Mouse (Mus musculus): ENCODE measurements around the gene Hyal3. TPM values are rescaled to one million over a fixed set of nuclear protein-coding genes. Genes with fewer than 3 reads are reported as not detected.

The Hyal3 gene
- total and polyA plus RNA-seq, 2 experiments from 2014 or later, result 1.9 to 4.9 TPM

GRCm38 (mm10) chr9:107600745-107601144 is 20.1 kb downstream of the Hyal3 start:
- DNase-seq (ENCODE audit: low spot score) (no peak), ATAC-seq (no peak)
- no peak overlapping the region for H3K9ac ChIP-seq (replicated peaks; ENCODE audit: low read length)
- no peaks in the 10 kb centered on the region for H3K9me3 ChIP-seq (ENCODE audit: low read length)
- no peaks in the 10 kb centered on the region for H3K36me3 ChIP-seq (ENCODE audit: insufficient read depth, low read length)
- H3K4me1 ChIP-seq (ENCODE audit: insufficient read depth, low read length), result peaks cover 4% of the 10 kb centered on the region; the same call in 1 of the 2 replicates
- TF ChIP-seq CTCF (IDR thresholded peaks at IDR 0.05; ENCODE audit: low read depth), result peak; percentile 30; the same call in 1 of the 2 replicates
- WGBS, result 83% methylated on average over 12 of the region's 12 CpGs
- H3K4me2 ChIP-seq (ENCODE audit: low read depth, low read length), result no peak overlapping the region
- no peaks in the 10 kb centered on the region for H3K27me3 ChIP-seq (ENCODE audit: insufficient read depth, low read length)
- H3K27ac ChIP-seq, result no peak overlapping the region
- no peak overlapping the region for H3K4me3 ChIP-seq (ENCODE audit: low read length)

- ATAC-seq, result no peak
- no peak overlapping the region for H3K4me3 ChIP-seq (ENCODE audit: low read length)
- 90% methylated on average over 11 of the region's 11 CpGs for WGBS
- H3K27ac ChIP-seq, result no peak overlapping the region
- DNase-seq (ENCODE audit: low spot score), result no peak
- no peak for TF ChIP-seq CTCF (IDR thresholded peaks at IDR 0.05; ENCODE audit: low read depth)
- H3K4me2 ChIP-seq (ENCODE audit: low read depth, low read length), result no peak overlapping the region
- H3K9ac ChIP-seq (replicated peaks; ENCODE audit: low read length), result no peak overlapping the region
- H3K9me3 ChIP-seq (ENCODE audit: low read length), result no peaks in the 10 kb centered on the region
- H3K4me1 ChIP-seq (ENCODE audit: insufficient read depth, low read length), result peaks cover 4% of the 10 kb centered on the region; the same call in 1 of the 2 replicates
- no peaks in the 10 kb centered on the region for H3K36me3 ChIP-seq (ENCODE audit: insufficient read depth, low read length)
- no peaks in the 10 kb centered on the region for H3K27me3 ChIP-seq (ENCODE audit: insufficient read depth, low read length)
These were observed 20.7 kb downstream of the Hyal3 start for GRCm38 (mm10) chr9:107601275-107601674.

- H3K27ac ChIP-seq, result peak overlapping the region; percentile 28; the same call in 1 of the 2 replicates
- ATAC-seq (peak; percentile 84), DNase-seq (ENCODE audit: low spot score) (peak; percentile 95)
- 11% methylated on average over 10 of the region's 10 CpGs for WGBS
- H3K9ac ChIP-seq (replicated peaks; ENCODE audit: low read length), result no peak overlapping the region
- peaks cover 4% of the 10 kb centered on the region; the same call in 1 of the 2 replicates for H3K4me1 ChIP-seq (ENCODE audit: insufficient read depth, low read length)
- no peak overlapping the region for H3K4me3 ChIP-seq (ENCODE audit: low read length)
- TF ChIP-seq CTCF (IDR thresholded peaks at IDR 0.05; ENCODE audit: low read depth), result peak; percentile 99
- no peaks in the 10 kb centered on the region for H3K36me3 ChIP-seq (ENCODE audit: insufficient read depth, low read length)
- H3K9me3 ChIP-seq (ENCODE audit: low read length), result no peaks in the 10 kb centered on the region
- H3K27me3 ChIP-seq (ENCODE audit: insufficient read depth, low read length), result no peaks in the 10 kb centered on the region
- H3K4me2 ChIP-seq (ENCODE audit: low read depth, low read length), result no peak overlapping the region
These were observed 21.5 kb downstream of the Hyal3 start for GRCm38 (mm10) chr9:107602068-107602648.

- 81% methylated on average over 6 of the region's 6 CpGs for WGBS
- no peaks in the 10 kb centered on the region for H3K9me3 ChIP-seq (ENCODE audit: low read length)
- H3K9ac ChIP-seq (replicated peaks; ENCODE audit: low read length), result no peak overlapping the region
- TF ChIP-seq CTCF (IDR thresholded peaks at IDR 0.05; ENCODE audit: low read depth), result no peak
- no peak overlapping the region for H3K4me3 ChIP-seq (ENCODE audit: low read length)
- ATAC-seq, result no peak
- peaks cover 9% of the 10 kb centered on the region; the same call in 1 of the 2 replicates for H3K4me1 ChIP-seq (ENCODE audit: insufficient read depth, low read length)
- H3K27ac ChIP-seq, result no peak overlapping the region
- H3K27me3 ChIP-seq (ENCODE audit: insufficient read depth, low read length), result no peaks in the 10 kb centered on the region
- DNase-seq (ENCODE audit: low spot score), result no peak
- no peak overlapping the region for H3K4me2 ChIP-seq (ENCODE audit: low read depth, low read length)
- no peaks in the 10 kb centered on the region for H3K36me3 ChIP-seq (ENCODE audit: insufficient read depth, low read length)
These were observed 22.6 kb downstream of the Hyal3 start for GRCm38 (mm10) chr9:107603251-107603650.

GRCm38 (mm10) chr9:107605041-107605661 is 24.5 kb downstream of the Hyal3 start:
- Histone ChIP-seq H3K4me2 (ENCODE audit: low read depth, low read length) (0 out of 2 replicates have a peak overlapping the region, but pooled peaks have one; percentile 10), H3K4me3 (ENCODE audit: low read length) (no peak overlapping the region), H3K27me3 (ENCODE audit: insufficient read depth, low read length) (no peaks in the 10 kb centered on the region), H3K27ac (no peak overlapping the region), H3K36me3 (ENCODE audit: insufficient read depth, low read length) (no peaks in the 10 kb centered on the region), H3K4me1 (ENCODE audit: insufficient read depth, low read length) (peaks cover 9% of the 10 kb centered on the region; the same call in 1 of the 2 replicates), H3K9me3 (ENCODE audit: low read length) (no peaks in the 10 kb centered on the region), H3K9ac (replicated peaks; ENCODE audit: low read length) (no peak overlapping the region; the same call in 1 of the 2 replicates)
- DNase-seq (ENCODE audit: low spot score) (no peak), ATAC-seq (no peak)
- no peak for TF ChIP-seq CTCF (IDR thresholded peaks at IDR 0.05; ENCODE audit: low read depth)
- 43% methylated on average over 21 of the region's 23 CpGs for WGBS

- 0 out of 2 replicates have a peak overlapping the region, but pooled peaks have one; percentile 0 for H3K4me2 ChIP-seq (ENCODE audit: low read depth, low read length)
- H3K36me3 ChIP-seq (ENCODE audit: insufficient read depth, low read length), result no peaks in the 10 kb centered on the region
- DNase-seq (ENCODE audit: low spot score) (no peak), ATAC-seq (no peak)
- H3K4me1 ChIP-seq (ENCODE audit: insufficient read depth, low read length), result peaks cover 13% of the 10 kb centered on the region
- H3K4me3 ChIP-seq (ENCODE audit: low read length), result no peak overlapping the region
- no peaks in the 10 kb centered on the region for H3K9me3 ChIP-seq (ENCODE audit: low read length)
- no peak for TF ChIP-seq CTCF (IDR thresholded peaks at IDR 0.05; ENCODE audit: low read depth)
- peak overlapping the region; percentile 27; the same call in 1 of the 2 replicates for H3K27ac ChIP-seq
- H3K27me3 ChIP-seq (ENCODE audit: insufficient read depth, low read length), result no peaks in the 10 kb centered on the region
- H3K9ac ChIP-seq (replicated peaks; ENCODE audit: low read length), result no peak overlapping the region
- 30% methylated on average over 9 of the region's 9 CpGs for WGBS
These were observed 26.0 kb downstream of the Hyal3 start for GRCm38 (mm10) chr9:107606591-107606990.

- Histone ChIP-seq H3K4me3 (ENCODE audit: low read length) (no peak overlapping the region), H3K4me2 (ENCODE audit: low read depth, low read length) (0 out of 2 replicates have a peak overlapping the region, but pooled peaks have one; percentile 0), H3K27ac (peak overlapping the region; percentile 27), H3K9me3 (ENCODE audit: low read length) (no peaks in the 10 kb centered on the region), H3K4me1 (ENCODE audit: insufficient read depth, low read length) (peaks cover 18% of the 10 kb centered on the region), H3K27me3 (ENCODE audit: insufficient read depth, low read length) (no peaks in the 10 kb centered on the region), H3K9ac (replicated peaks; ENCODE audit: low read length) (no peak overlapping the region), H3K36me3 (ENCODE audit: insufficient read depth, low read length) (no peaks in the 10 kb centered on the region)
- 67% methylated on average over 2 of the region's 2 CpGs for WGBS
- TF ChIP-seq CTCF (IDR thresholded peaks at IDR 0.05; ENCODE audit: low read depth), result no peak
- ATAC-seq (no peak), DNase-seq (ENCODE audit: low spot score) (no peak)
These were observed 26.4 kb downstream of the Hyal3 start for GRCm38 (mm10) chr9:107607036-107607435.

All from hindbrain, postnatal 0 days (tissue).